Mouse (Mus musculus) small intestine, adult 2 months (tissue): ENCODE results near the gene Asb5.

Experiments
- CTCF ChIP-seq: fragments of 200-500 bp; IDR thresholded peaks from 2 replicates; pipeline ENCODE4 v1.5.1; 2012; ENCODE audit warnings: low read depth, mild to moderate bottlenecking, control low read depth, inconsistent platforms, low read length, moderate library complexity, mixed read lengths; ENCODE audit not compliant: insufficient replicate concordance, insufficient read length; ENCODE audit errors: extremely low read depth
- POLR2A ChIP-seq: fragments of 200-500 bp; IDR thresholded peaks from 2 replicates; pipeline ENCODE4 v1.6.1; 2012; ENCODE audit warnings: low read depth, mild to moderate bottlenecking, control low read depth, inconsistent platforms, low read length, moderate library complexity

DNA sequence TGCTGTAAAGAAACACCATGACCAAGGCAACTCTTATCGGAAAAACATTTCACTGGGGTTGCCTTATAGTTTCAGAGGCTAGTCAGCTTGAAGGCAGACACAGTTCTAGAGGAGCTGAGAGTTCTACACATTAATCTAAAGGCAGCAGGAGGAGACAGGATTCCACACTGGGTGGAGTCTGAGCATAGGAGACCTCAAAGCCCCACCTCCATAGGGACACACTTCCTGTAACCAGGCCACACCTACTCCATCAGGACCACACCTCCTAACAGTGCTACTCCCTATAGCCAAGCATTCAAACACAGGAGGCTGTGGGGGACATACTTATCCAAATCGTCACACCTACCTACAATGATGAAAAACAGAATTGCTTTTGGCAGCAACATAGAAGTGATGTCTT lies 3.8 kb upstream of the Asb5 start:
- TF ChIP-seq CTCF (no peak), POLR2A (no peak)
